Mouse (Mus musculus): Measurements from ENCODE around the gene Ccl19. TPM values are rescaled to one million over a fixed set of nuclear protein-coding genes. Genes with fewer than 3 reads are reported as not detected.
"Not testable (repeated sequence)": the region's sequence is repeated elsewhere in the genome, so short reads cannot be mapped to it uniquely, and the experiment has no call there.

Gene Ccl19
- polyA plus RNA-seq (2017; shearing (Covaris generic)), result not detected

GRCm38 (mm10) chr4:42756477-42756876 lies at the start of gene Ccl19:
Ccl19 (minus strand) TSS chr4:42756577.
- ATAC-seq, result not testable (repeated sequence)

- ATAC-seq, result not testable (repeated sequence)
These were observed 17.5 kb upstream of the Ccl19 start, which contains the start of gene Ccl21a for GRCm38 (mm10) chr4:42773893-42774292. Ccl21a (minus strand) TSS chr4:42773993.

GRCm38 (mm10) chr4:42735245-42735644 lies 21.1 kb downstream of the Ccl19 start, which contains the start of gene 4930578G10Rik:
4930578G10Rik (plus strand) TSS chr4:42735545.
- not testable (repeated sequence) for ATAC-seq

Other genes with a start within 250 kb of the Ccl19 start
- gene Fam205a2, start 228.4 kb downstream of the Ccl19 start, polyA plus RNA-seq (2017; shearing (Covaris generic)), result not detected
- gene Gm10591, start 144.4 kb downstream of the Ccl19 start, polyA plus RNA-seq (2017; shearing (Covaris generic)), result not detected
- gene Gm2564, start 126.9 kb downstream of the Ccl19 start, polyA plus RNA-seq (2017; shearing (Covaris generic)), result not detected
- gene Ccl27b, start 101.3 kb downstream of the Ccl19 start, polyA plus RNA-seq (2017; shearing (Covaris generic)), result not detected
- not detected for gene Il11ra2, start 94.7 kb downstream of the Ccl19 start, polyA plus RNA-seq (2017; shearing (Covaris generic))
- not detected for gene 4930578G10Rik, start 21.0 kb downstream of the Ccl19 start, polyA plus RNA-seq (2017; shearing (Covaris generic))
- gene Ccl21a, start 17.4 kb upstream of the Ccl19 start, polyA plus RNA-seq (2017; shearing (Covaris generic)), result not detected
- gene Fam205a1, start 97.3 kb upstream of the Ccl19 start, polyA plus RNA-seq (2017; shearing (Covaris generic)), result not detected
- not detected for gene Gm12394, start 100.2 kb upstream of the Ccl19 start, polyA plus RNA-seq (2017; shearing (Covaris generic))
- not detected for gene Fam205c, start 117.7 kb upstream of the Ccl19 start, polyA plus RNA-seq (2017; shearing (Covaris generic))
- under 1 TPM in 1 of 2 experiments, not detected in 1; 0.05 TPM for gene Phf24, start 160.1 kb upstream of the Ccl19 start, polyA plus RNA-seq (2017; shearing (Covaris generic))
- 1 to 10 TPM; 4.9 to 7.0 TPM for gene Dnajb5, start 193.2 kb upstream of the Ccl19 start, polyA plus RNA-seq (2017; shearing (Covaris generic))
- under 1 TPM in 1 of 2 experiments, not detected in 1; 0.48 TPM for gene 1700022I11Rik, start 213.0 kb upstream of the Ccl19 start, polyA plus RNA-seq (2017; shearing (Covaris generic))
- 100 to 1,000 TPM; 164 to 202 TPM for gene Vcp, start 243.9 kb upstream of the Ccl19 start, polyA plus RNA-seq (2017; shearing (Covaris generic))

Data from CD4-positive, CD25-positive, alpha-beta regulatory T cell, adult 4 months (primary cell).